Mouse (Mus musculus) liver, embryonic 16.5 days (tissue): ENCODE data around the gene Anp32e. TPM values are rescaled to one million over a fixed set of nuclear protein-coding genes. Genes with fewer than 3 reads are reported as not detected.
"Not testable (repeated sequence)": the region's sequence is repeated elsewhere in the genome, so short reads cannot be mapped to it uniquely, and the experiment has no call there.

Source experiments
- ATAC-seq: fragments of 200-750 bp; cut with Nextera tagmentation; 2 replicates; pipeline ENCODE4 v1.8.0; 2017; ENCODE audit warnings: low read depth, mild to moderate bottlenecking, moderate number of reproducible peaks, moderate library complexity
- H3K27ac ChIP-seq: fragments of 300-500 bp; sonication (generic); 2 replicates; pipeline ENCODE4 v1.5.1; 2014; ENCODE audit warnings: mild to moderate bottlenecking, low read length
- H3K27me3 ChIP-seq: fragments of 300-500 bp; sonication (generic); 2 replicates; pipeline ENCODE4 v1.6.1; 2014; ENCODE audit warnings: low read depth, low read length, mixed read lengths; ENCODE audit not compliant: control insufficient read depth, insufficient read depth
- H3K36me3 ChIP-seq: fragments of 300-500 bp; sonication (generic); 2 replicates; pipeline ENCODE4 v1.6.1; 2014; ENCODE audit warnings: mild to moderate bottlenecking; ENCODE audit not compliant: control insufficient read depth, insufficient read depth
- H3K4me1 ChIP-seq: fragments of 300-500 bp; sonication (generic); 2 replicates; pipeline ENCODE4 v1.6.1; 2014; ENCODE audit warnings: low read depth, low read length, mixed read lengths; ENCODE audit not compliant: control insufficient read depth
- H3K4me2 ChIP-seq: fragments of 300-500 bp; sonication (generic); 2 replicates; pipeline ENCODE4 v1.6.1; 2014; ENCODE audit warnings: low read depth, low read length, mixed read lengths
- H3K4me3 ChIP-seq: fragments of 300-500 bp; sonication (generic); 2 replicates; pipeline ENCODE4 v1.5.1; 2014; ENCODE audit warnings: low read depth, mild to moderate bottlenecking, low read length
- H3K9ac ChIP-seq: fragments of 300-500 bp; sonication (generic); 2 replicates; pipeline ENCODE4 v1.6.1; 2014; ENCODE audit warnings: low read depth, low read length
- H3K9me3 ChIP-seq: fragments of 300-500 bp; sonication (generic); replicated peaks from 2 replicates; pipeline ENCODE4 v1.6.1; 2016; ENCODE audit warnings: low read length; ENCODE audit not compliant: control insufficient read depth
- WGBS: fragments of 180-500 bp; shearing (Covaris S2); extraction: QIAGEN DNeasy Blood & Tissue Kit; methylation state at CpG from one replicate; pipeline ENCODE4 v1.1.7; 2014; ENCODE audit not compliant: insufficient replicate concordance; 5-methylcytosine and 5-hydroxymethylcytosine counted together
- polyA plus RNA-seq: library from polyadenylated mRNA; unstranded; fragments of >200 nt; fragmentation: Nextera tagmentation; extraction: Ambion mirVana; gene quantifications from 2 replicates; pipeline ENCODE4 v1.2.1, GENCODE M21; 2015

The Anp32e gene
- polyA plus RNA-seq, 1 experiment from 2014 or later: 118 TPM

GRCm38 (mm10) chr3:95892066-95893052, 36.7 kb upstream of the Anp32e start:
- no peak for ATAC-seq
- WGBS: 30% methylated on average over 11 of the region's 11 CpGs
- H3K4me3 ChIP-seq: no peak overlapping the region; the same call in 1 of the 2 replicates
- peak overlapping the region; percentile 28; the same call in 1 of the 2 replicates for H3K9ac ChIP-seq
- H3K4me2 ChIP-seq: peak overlapping the region; percentile 22; the same call in 1 of the 2 replicates
- no peaks in the 10 kb centered on the region for H3K9me3 ChIP-seq
- peaks cover 26% of the 10 kb centered on the region for H3K4me1 ChIP-seq
- no peaks in the 10 kb centered on the region for H3K27me3 ChIP-seq
- no peaks in the 10 kb centered on the region for H3K36me3 ChIP-seq
- peak overlapping the region; percentile 58 for H3K27ac ChIP-seq

- Histone ChIP-seq H3K27me3 (no peaks in the 10 kb centered on the region), H3K27ac (0 out of 2 replicates have a peak overlapping the region, but pooled peaks have one; percentile 65), H3K4me3 (peak overlapping the region; percentile 69), H3K9ac (peak overlapping the region; percentile 51), H3K4me1 (peaks cover 26% of the 10 kb centered on the region), H3K4me2 (peak overlapping the region; percentile 84), H3K36me3 (no peaks in the 10 kb centered on the region), H3K9me3 (no peaks in the 10 kb centered on the region)
- no peak for ATAC-seq
- 10% methylated on average over 7 of the region's 7 CpGs for WGBS
Observed at GRCm38 (mm10) chr3:95893126-95893525, 35.9 kb upstream of the Anp32e start.

- Histone ChIP-seq H3K27ac (peak within 1 kb of the TSS; percentile 72), H3K4me3 (peak within 1 kb of the TSS; percentile 69), H3K4me1 (peaks cover 26% of the 10 kb centered on the region), H3K9ac (peak within 1 kb of the TSS; percentile 71), H3K4me2 (peak within 1 kb of the TSS; percentile 90)
- H3K9me3 ChIP-seq, H3K27me3 ChIP-seq, H3K36me3 ChIP-seq: not testable (repeated sequence)
- ATAC-seq: peak; percentile 99
- 0% methylated on average over 19 of the region's 43 CpGs for WGBS
Observed at GRCm38 (mm10) chr3:95893606-95894316, 35.3 kb upstream of the Anp32e start, which contains the start of gene Aph1a. Aph1a (plus strand) TSS chr3:95893969.

GRCm38 (mm10) chr3:95894317-95895160, 34.5 kb upstream of the Anp32e start:
- Histone ChIP-seq H3K27me3 (no peaks in the 10 kb centered on the region), H3K9me3 (no peaks in the 10 kb centered on the region), H3K36me3 (no peaks in the 10 kb centered on the region), H3K27ac (peak overlapping the region; percentile 72), H3K4me1 (peaks cover 26% of the 10 kb centered on the region), H3K9ac (peak overlapping the region; percentile 71), H3K4me3 (peak overlapping the region; percentile 69), H3K4me2 (peak overlapping the region; percentile 90)
- WGBS: 4% methylated on average over 16 of the region's 16 CpGs
- no peak for ATAC-seq

- not testable (repeated sequence) for H3K27me3 ChIP-seq, H3K4me3 ChIP-seq, H3K27ac ChIP-seq, H3K4me2 ChIP-seq, H3K36me3 ChIP-seq, H3K9ac ChIP-seq, H3K9me3 ChIP-seq, ATAC-seq
- H3K4me1 ChIP-seq: peaks cover 26% of the 10 kb centered on the region
- WGBS: 87% methylated on average over 7 of the region's 7 CpGs
Observed at GRCm38 (mm10) chr3:95895501-95895900, 33.5 kb upstream of the Anp32e start.

GRCm38 (mm10) chr3:95899800-95900524, 29.1 kb upstream of the Anp32e start:
- WGBS: 56% methylated on average over 13 of the region's 13 CpGs
- Histone ChIP-seq H3K27me3 (peaks cover 34% of the 10 kb centered on the region), H3K4me3 (no peak overlapping the region), H3K4me1 (peaks cover 3% of the 10 kb centered on the region), H3K36me3 (no peaks in the 10 kb centered on the region), H3K4me2 (no peak overlapping the region), H3K9ac (no peak overlapping the region), H3K27ac (no peak overlapping the region), H3K9me3 (no peaks in the 10 kb centered on the region)
- no peak for ATAC-seq

- no peaks in the 10 kb centered on the region for H3K36me3 ChIP-seq
- ATAC-seq: no peak
- peaks cover 2% of the 10 kb centered on the region; the same call in 1 of the 2 replicates for H3K4me1 ChIP-seq
- 64% methylated on average over 9 of the region's 9 CpGs for WGBS
- no peaks in the 10 kb centered on the region for H3K9me3 ChIP-seq
- H3K27me3 ChIP-seq: peaks cover 52% of the 10 kb centered on the region
- H3K4me2 ChIP-seq: no peak overlapping the region
- no peak overlapping the region for H3K4me3 ChIP-seq
- no peak overlapping the region for H3K9ac ChIP-seq
- H3K27ac ChIP-seq: no peak overlapping the region
Observed at GRCm38 (mm10) chr3:95901616-95902372, 27.3 kb upstream of the Anp32e start.

- Histone ChIP-seq H3K27me3 (peaks cover 57% of the 10 kb centered on the region), H3K9ac (no peak overlapping the region), H3K4me1 (peaks cover 7% of the 10 kb centered on the region), H3K36me3 (no peaks in the 10 kb centered on the region), H3K9me3 (no peaks in the 10 kb centered on the region), H3K27ac (no peak overlapping the region), H3K4me2 (no peak overlapping the region), H3K4me3 (no peak overlapping the region)
- no peak for ATAC-seq
Observed at GRCm38 (mm10) chr3:95902373-95902625, 26.7 kb upstream of the Anp32e start.
